Mouse (Mus musculus): ENCODE measurements at regions not wholly inside any gene's neighbourhood (a gene's known extent, or its start where the extent isn't known, plus 50 kb on each side); places are given as distances from the start of the nearest gene placed in this dataset.

DNA sequence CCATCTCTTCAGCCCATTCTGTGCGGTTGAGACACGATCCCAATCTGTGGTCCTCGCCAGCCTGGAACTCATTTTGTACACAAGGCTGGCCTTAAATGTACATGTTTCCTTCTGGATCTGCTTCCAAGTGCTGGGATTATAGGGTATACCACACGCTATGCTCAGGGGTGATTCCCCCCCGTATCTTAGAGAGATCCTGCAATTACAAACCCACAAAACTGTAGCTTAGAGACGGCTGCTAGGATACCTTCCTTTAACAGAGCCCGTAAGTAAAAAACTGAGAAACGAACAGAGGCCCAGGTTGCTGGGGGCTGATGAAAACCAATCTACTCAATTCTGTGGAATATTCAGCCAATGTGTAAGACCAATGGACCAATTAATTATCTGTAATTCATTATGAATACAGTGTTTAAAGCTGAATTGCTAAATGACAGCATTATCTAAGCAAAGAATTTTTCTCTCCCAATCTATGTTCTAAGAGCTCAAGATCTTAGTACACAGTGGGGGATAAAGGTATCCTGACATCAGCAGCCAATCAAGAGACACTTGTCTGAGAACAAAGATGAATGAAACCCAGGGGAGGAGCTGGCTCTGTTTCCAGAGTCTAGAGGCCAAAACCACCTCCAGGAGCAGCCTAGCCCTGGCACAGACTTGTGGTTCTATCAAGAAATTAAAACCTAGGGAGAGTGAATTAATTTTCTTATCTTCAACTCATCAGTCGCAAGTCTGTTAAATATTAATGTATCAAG is 54.0 kb upstream of the Xpo1 start:
- Histone ChIP-seq H3K4me2 (ENCODE audit: low read depth, low read length) (no peak overlapping the region), H3K4me1 (ENCODE audit: insufficient read depth) (no peaks in the 10 kb centered on the region), H3K4me3 (ENCODE audit: low read depth, low read length) (no peak overlapping the region), H3K36me3 (replicated peaks; ENCODE audit: insufficient read depth, low read length) (no peaks in the 10 kb centered on the region), H3K9ac (replicated peaks) (no peak overlapping the region), H3K27me3 (ENCODE audit: insufficient read depth, low read length) (no peaks in the 10 kb centered on the region), H3K9me3 (ENCODE audit: low read length) (no peaks in the 10 kb centered on the region), H3K27ac (ENCODE audit: low read depth) (no peak overlapping the region)
- TF ChIP-seq EP300 (IDR thresholded peaks at IDR 0.05; ENCODE audit: low read depth) (no peak), CTCF (IDR thresholded peaks at IDR 0.05; ENCODE audit: low read depth) (no peak)
- ATAC-seq (no peak), DNase-seq (no peak)
- WGBS (ENCODE audit: insufficient replicate concordance) = 84% methylated on average over 9 of the region's 9 CpGs

DNA sequence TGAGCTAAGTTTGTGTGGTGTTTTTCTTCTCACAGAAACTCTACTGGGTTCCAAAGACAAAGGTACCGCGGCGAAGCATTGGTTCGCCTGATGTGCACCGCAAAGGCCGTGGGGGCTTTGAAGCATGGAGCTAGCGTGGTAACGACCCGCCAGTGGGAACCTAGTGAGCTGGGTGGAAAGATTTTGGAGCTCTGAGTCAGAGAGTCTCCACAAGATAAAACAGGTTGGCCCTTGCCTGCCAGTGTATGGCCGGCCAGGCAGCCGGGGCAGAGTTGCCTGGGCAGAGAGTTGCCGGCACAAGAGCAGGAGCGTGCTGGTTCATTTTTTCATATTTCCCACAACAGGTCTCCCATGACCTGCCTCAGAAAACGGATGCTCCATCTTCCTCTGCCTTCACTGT is 52.3 kb upstream of the Xpo1 start:
- WGBS (ENCODE audit: insufficient replicate concordance) = 88% methylated on average over 14 of the region's 14 CpGs
- H3K4me1 ChIP-seq (ENCODE audit: insufficient read depth) = no peaks in the 10 kb centered on the region
- no peak for TF ChIP-seq EP300 (IDR thresholded peaks at IDR 0.05; ENCODE audit: low read depth)
- TF ChIP-seq CTCF (IDR thresholded peaks at IDR 0.05; ENCODE audit: low read depth) = no peak
- DNase-seq = no peak
- H3K9ac ChIP-seq (replicated peaks) = no peak overlapping the region
- H3K9me3 ChIP-seq (ENCODE audit: low read length) = no peaks in the 10 kb centered on the region
- H3K4me3 ChIP-seq (ENCODE audit: low read depth, low read length) = no peak overlapping the region
- no peak overlapping the region for H3K27ac ChIP-seq (ENCODE audit: low read depth)
- no peak overlapping the region for H3K4me2 ChIP-seq (ENCODE audit: low read depth, low read length)
- H3K36me3 ChIP-seq (replicated peaks; ENCODE audit: insufficient read depth, low read length) = no peaks in the 10 kb centered on the region
- no peak for ATAC-seq
- H3K27me3 ChIP-seq (ENCODE audit: insufficient read depth, low read length) = no peaks in the 10 kb centered on the region

DNA sequence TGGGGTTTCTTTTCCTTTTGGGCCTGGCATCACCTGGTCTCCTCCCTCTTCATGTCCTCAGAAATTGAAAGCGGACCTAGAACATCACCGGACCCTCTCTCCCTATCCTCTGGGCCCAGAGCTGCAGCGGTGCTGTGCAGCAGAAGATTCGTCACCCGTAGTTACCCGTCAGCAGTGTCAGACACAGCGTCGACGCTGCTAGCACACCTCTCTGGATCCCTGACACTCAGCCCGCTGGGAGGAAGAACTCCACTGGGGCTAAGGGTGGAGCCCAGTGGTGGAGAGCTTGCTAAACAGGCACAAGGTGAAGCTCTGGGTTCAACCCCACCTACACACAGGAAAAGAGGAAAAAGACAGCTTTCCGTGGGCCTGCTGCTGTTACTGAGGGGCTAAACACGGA is 51.8 kb upstream of the Xpo1 start:
- H3K9ac ChIP-seq (replicated peaks) = no peak overlapping the region
- H3K27me3 ChIP-seq (ENCODE audit: insufficient read depth, low read length) = no peaks in the 10 kb centered on the region
- 71% methylated on average over 12 of the region's 12 CpGs for WGBS (ENCODE audit: insufficient replicate concordance)
- H3K4me2 ChIP-seq (ENCODE audit: low read depth, low read length) = no peak overlapping the region
- H3K36me3 ChIP-seq (replicated peaks; ENCODE audit: insufficient read depth, low read length) = no peaks in the 10 kb centered on the region
- no peaks in the 10 kb centered on the region for H3K9me3 ChIP-seq (ENCODE audit: low read length)
- no peak for ATAC-seq
- TF ChIP-seq EP300 (IDR thresholded peaks at IDR 0.05; ENCODE audit: low read depth) (no peak), CTCF (IDR thresholded peaks at IDR 0.05; ENCODE audit: low read depth) (no peak)
- no peaks in the 10 kb centered on the region for H3K4me1 ChIP-seq (ENCODE audit: insufficient read depth)
- no peak overlapping the region for H3K27ac ChIP-seq (ENCODE audit: low read depth)
- no peak for DNase-seq
- no peak overlapping the region for H3K4me3 ChIP-seq (ENCODE audit: low read depth, low read length)
